Mouse (Mus musculus) kidney, adult 2 months (tissue): ENCODE data around the gene Nek2. TPM values are rescaled to one million over a fixed set of nuclear protein-coding genes. Genes with fewer than 3 reads are reported as not detected.

ENCODE experiments used
- DNase-seq: peaks from one replicate; pipeline ENCODE4 v3.0.0; 2021
- H3K27ac ChIP-seq: fragments of 200-500 bp; 2 replicates; pipeline ENCODE4 v1.5.1; 2012; ENCODE audit warnings: low read depth, low read length, control low read depth, inconsistent platforms; ENCODE audit not compliant: insufficient read depth
- H3K27me3 ChIP-seq: fragments of 200-500 bp; replicated peaks from 2 replicates; pipeline ENCODE4 v1.6.1; 2012; ENCODE audit warnings: mild to moderate bottlenecking, moderate library complexity, low read length, inconsistent platforms; ENCODE audit not compliant: control insufficient read depth, insufficient read depth
- H3K36me3 ChIP-seq: fragments of 200-500 bp; 2 replicates; pipeline ENCODE4 v1.6.1; 2012; ENCODE audit warnings: mild to moderate bottlenecking, moderate library complexity, low read length, inconsistent platforms; ENCODE audit not compliant: control insufficient read depth, insufficient read depth
- H3K4me1 ChIP-seq: fragments of 200-500 bp; 2 replicates; pipeline ENCODE4 v1.6.1; 2011; ENCODE audit warnings: low read length; ENCODE audit not compliant: control insufficient read depth, insufficient read depth
- H3K4me3 ChIP-seq: fragments of 200-500 bp; 2 replicates; pipeline ENCODE4 v1.5.1; 2011; ENCODE audit warnings: mild to moderate bottlenecking, low read depth, low read length, control low read depth; ENCODE audit not compliant: insufficient read depth
- CTCF ChIP-seq: fragments of 200-500 bp; conservative IDR thresholded peaks from 2 replicates; pipeline ENCODE4 v1.5.1; 2011; ENCODE audit warnings: low read depth, mild to moderate bottlenecking, control low read depth, low read length, moderate library complexity, mixed read lengths; ENCODE audit not compliant: insufficient read depth, insufficient read length
- POLR2A ChIP-seq: fragments of 200-500 bp; IDR thresholded peaks from one replicate; pipeline ENCODE4 v1.6.1; 2011; ENCODE audit warnings: low read depth, low read length, control low read depth
- WGBS: fragments of 180-500 bp; shearing (Covaris S2); methylation state at CpG from one replicate; pipeline ENCODE4 v1.1.7; 2018; 5-methylcytosine and 5-hydroxymethylcytosine counted together
- polyA plus RNA-seq: library from polyadenylated mRNA; depleted of rRNA; stranded (reverse); fragments of >200 nt; gene quantifications from 2 replicates; pipeline ENCODE4 v1.2.3, GENCODE M21; 2012

Nek2 gene
- polyA plus RNA-seq, 1 experiment = 0.47 TPM

GRCm38 (mm10) chr1:191806740-191807139, 14.5 kb upstream of the Nek2 start:
- TF ChIP-seq POLR2A (no peak), CTCF (no peak)
- Histone ChIP-seq H3K27me3 (no peaks in the 10 kb centered on the region), H3K27ac (no peak overlapping the region), H3K4me3 (no peak overlapping the region), H3K36me3 (no peaks in the 10 kb centered on the region), H3K4me1 (0 out of 2 replicates have a peak, but pooled peaks cover 3% of the 10 kb centered on the region)
- 95% methylated on average over 4 of the region's 4 CpGs for WGBS
- DNase-seq = no peak

- H3K27me3 ChIP-seq = no peaks in the 10 kb centered on the region
- 88% methylated on average over 7 of the region's 7 CpGs for WGBS
- DNase-seq = no peak
- no peak overlapping the region for H3K27ac ChIP-seq
- no peak overlapping the region for H3K4me3 ChIP-seq
- TF ChIP-seq CTCF = no peak
- H3K36me3 ChIP-seq = no peaks in the 10 kb centered on the region
- H3K4me1 ChIP-seq = no peaks in the 10 kb centered on the region
Observed at GRCm38 (mm10) chr1:191807979-191808378, 13.3 kb upstream of the Nek2 start.

- Histone ChIP-seq H3K27ac (no peak overlapping the region), H3K4me3 (no peak overlapping the region), H3K4me1 (no peaks in the 10 kb centered on the region), H3K36me3 (no peaks in the 10 kb centered on the region), H3K27me3 (no peaks in the 10 kb centered on the region)
- 68% methylated on average over 12 of the region's 12 CpGs for WGBS
- no peak for DNase-seq
- TF ChIP-seq CTCF (no peak), POLR2A (no peak)
Observed at GRCm38 (mm10) chr1:191808688-191809223, 12.5 kb upstream of the Nek2 start.

- TF ChIP-seq CTCF (no peak), POLR2A (no peak)
- Histone ChIP-seq H3K27me3 (no peaks in the 10 kb centered on the region), H3K4me1 (no peaks in the 10 kb centered on the region), H3K36me3 (no peaks in the 10 kb centered on the region), H3K27ac (no peak overlapping the region), H3K4me3 (no peak overlapping the region)
- no peak for DNase-seq
- WGBS = 58% methylated on average over 12 of the region's 12 CpGs
Observed at GRCm38 (mm10) chr1:191811774-191812173, 9.5 kb upstream of the Nek2 start.

- TF ChIP-seq POLR2A (no peak), CTCF (no peak)
- DNase-seq = no peak
- Histone ChIP-seq H3K27me3 (no peaks in the 10 kb centered on the region), H3K4me1 (no peaks in the 10 kb centered on the region), H3K36me3 (no peaks in the 10 kb centered on the region), H3K4me3 (no peak overlapping the region), H3K27ac (no peak overlapping the region)
- WGBS = 83% methylated on average over 13 of the region's 13 CpGs
Observed at GRCm38 (mm10) chr1:191812949-191813691, 8.1 kb upstream of the Nek2 start.

GRCm38 (mm10) chr1:191814240-191814639, 7.0 kb upstream of the Nek2 start:
- H3K36me3 ChIP-seq = no peaks in the 10 kb centered on the region
- WGBS = 83% methylated on average over 4 of the region's 4 CpGs
- no peak overlapping the region for H3K27ac ChIP-seq
- H3K27me3 ChIP-seq = no peaks in the 10 kb centered on the region
- DNase-seq = no peak
- H3K4me3 ChIP-seq = no peak overlapping the region
- H3K4me1 ChIP-seq = no peaks in the 10 kb centered on the region
- no peak for TF ChIP-seq CTCF
- no peak for TF ChIP-seq POLR2A

GRCm38 (mm10) chr1:191814935-191815334, 6.3 kb upstream of the Nek2 start:
- no peak for DNase-seq
- 55% methylated on average over 5 of the region's 5 CpGs for WGBS
- TF ChIP-seq CTCF = no peak
- no peak for TF ChIP-seq POLR2A
- Histone ChIP-seq H3K27me3 (no peaks in the 10 kb centered on the region), H3K36me3 (no peaks in the 10 kb centered on the region), H3K4me3 (no peak overlapping the region), H3K27ac (no peak overlapping the region), H3K4me1 (no peaks in the 10 kb centered on the region)
